Mouse (Mus musculus) embryonic facial prominence, embryonic 10.5 days (tissue): ENCODE measurements around the gene Crcp. TPM values are rescaled to one million over a fixed set of nuclear protein-coding genes. Genes with fewer than 3 reads are reported as not detected.

Source experiments
- DNase-seq: peaks from one replicate; pipeline ENCODE4 v3.0.0-alpha.2; 2017; ENCODE audit warnings: low spot score
- H3K27ac ChIP-seq: fragments of 300-500 bp; sonication (generic); replicated peaks from 2 replicates; pipeline ENCODE4 v1.5.1; 2016; ENCODE audit warnings: mild to moderate bottlenecking
- H3K27me3 ChIP-seq: fragments of 300-500 bp; sonication (generic); replicated peaks from 2 replicates; pipeline ENCODE4 v1.6.1; 2016; ENCODE audit warnings: low read depth, mild to moderate bottlenecking; ENCODE audit not compliant: poor library complexity, severe bottlenecking
- H3K36me3 ChIP-seq: fragments of 300-500 bp; sonication (generic); replicated peaks from 2 replicates; pipeline ENCODE4 v1.6.1; 2016; ENCODE audit warnings: mild to moderate bottlenecking, moderate library complexity
- H3K4me1 ChIP-seq: fragments of 300-500 bp; sonication (generic); 2 replicates; pipeline ENCODE4 v1.6.1; 2016
- H3K4me3 ChIP-seq: fragments of 300-500 bp; sonication (generic); 2 replicates; pipeline ENCODE4 v1.5.1; 2016; ENCODE audit warnings: mild to moderate bottlenecking, moderate library complexity
- H3K9me3 ChIP-seq: fragments of 300-500 bp; sonication (generic); 2 replicates; pipeline ENCODE4 v1.6.1; 2016; ENCODE audit warnings: mild to moderate bottlenecking
- WGBS: fragments of 180-500 bp; shearing (Covaris S2); methylation state at CpG from one replicate; pipeline ENCODE4 v1.1.7; 2016; 5-methylcytosine and 5-hydroxymethylcytosine counted together
- polyA plus RNA-seq: library from polyadenylated mRNA; unstranded; fragments of >200 nt; fragmentation: Nextera tagmentation; extraction: Ambion mirVana; gene quantifications from 2 replicates; pipeline ENCODE4 v1.2.1, GENCODE M21; 2016

Gene Crcp
- polyA plus RNA-seq, 1 experiment from 2014 or later, result 53.3 TPM

DNA sequence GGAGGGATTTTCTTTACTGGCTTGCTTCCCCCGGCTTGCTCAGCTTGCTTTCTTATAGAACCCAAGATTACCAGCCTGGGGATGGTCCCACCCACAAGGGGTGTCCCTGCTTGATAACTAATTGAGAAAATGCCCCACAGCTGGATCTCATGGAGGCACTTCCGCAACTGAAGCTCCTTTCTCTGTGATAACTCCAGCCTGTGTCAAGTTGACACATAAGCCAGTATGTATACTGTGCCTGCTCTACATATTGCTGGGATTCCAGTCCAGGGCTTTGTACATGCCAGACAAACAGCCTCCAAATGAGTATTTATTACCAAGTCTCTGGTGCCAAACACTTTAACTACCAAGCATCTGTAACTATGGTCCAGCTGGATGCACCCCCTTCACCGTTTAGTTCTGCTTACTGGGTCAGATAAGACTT lies 38.8 kb downstream of the Crcp start:
- no peak for DNase-seq
- Histone ChIP-seq H3K36me3 (no peaks in the 10 kb centered on the region), H3K27ac (no peak overlapping the region), H3K4me3 (no peak overlapping the region), H3K9me3 (no peaks in the 10 kb centered on the region; the same call in 1 of the 2 replicates), H3K27me3 (no peaks in the 10 kb centered on the region), H3K4me1 (no peaks in the 10 kb centered on the region)
- WGBS, result 75% methylated on average over 3 of the region's 3 CpGs

DNA sequence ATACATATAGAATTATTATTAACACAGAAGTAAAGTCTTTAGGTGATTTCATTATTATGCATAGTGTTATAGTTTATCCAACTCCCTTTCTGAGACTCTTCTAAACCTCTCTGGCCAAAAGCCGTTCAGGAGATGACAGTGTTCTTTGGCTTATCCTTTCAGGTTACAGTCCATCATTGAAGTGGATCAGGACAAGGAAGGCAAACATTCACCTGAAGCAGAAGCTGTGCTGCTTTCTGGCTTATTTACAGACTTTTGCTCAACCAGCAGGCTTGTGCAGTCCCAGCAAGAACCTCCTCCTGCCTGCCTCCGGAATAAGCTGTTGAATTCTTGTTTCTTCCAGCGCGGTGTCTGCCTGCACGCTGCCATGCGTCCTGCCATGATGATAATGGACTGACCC lies 43.9 kb downstream of the Crcp start, which contains the start of gene Tpst1:
TSS of gene Tpst1 (plus strand) at position 301 of the 400 bp plus-strand sequence.
- no peak for DNase-seq
- Histone ChIP-seq H3K4me3 (no peak within 1 kb of the TSS), H3K27me3 (peaks cover 12% of the 10 kb centered on the region), H3K4me1 (0 out of 2 replicates have a peak, but pooled peaks cover 3% of the 10 kb centered on the region), H3K9me3 (no peaks in the 10 kb centered on the region; the same call in 1 of the 2 replicates), H3K36me3 (no peaks in the 10 kb centered on the region), H3K27ac (no peak within 1 kb of the TSS)
- WGBS, result 95% methylated on average over 6 of the region's 6 CpGs

DNA sequence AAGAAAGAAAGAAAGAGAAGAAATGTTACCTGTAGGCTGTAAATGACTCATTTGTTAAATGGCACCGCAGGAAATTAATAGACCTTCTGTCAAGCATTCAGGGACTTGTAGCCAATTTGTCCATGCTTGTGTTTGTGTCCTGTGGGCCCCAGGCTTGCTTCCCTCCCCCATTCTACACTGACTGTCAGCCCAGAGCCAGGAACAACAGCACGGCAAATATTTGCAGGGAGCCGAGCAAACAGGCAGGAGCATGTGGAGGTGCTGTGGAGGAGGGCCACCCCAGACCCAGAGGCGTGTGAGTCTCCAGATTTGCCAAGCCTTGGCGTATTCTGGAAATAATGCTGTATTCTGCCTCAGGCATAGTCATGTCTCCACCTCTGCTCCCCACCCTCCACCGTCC lies 45.4 kb downstream of the Crcp start:
- no peak overlapping the region for H3K4me3 ChIP-seq
- H3K27ac ChIP-seq, result no peak overlapping the region
- H3K36me3 ChIP-seq, result no peaks in the 10 kb centered on the region
- peaks cover 11% of the 10 kb centered on the region for H3K4me1 ChIP-seq
- peaks cover 19% of the 10 kb centered on the region for H3K27me3 ChIP-seq
- no peak for DNase-seq
- H3K9me3 ChIP-seq, result no peaks in the 10 kb centered on the region
- WGBS, result 76% methylated on average over 6 of the region's 6 CpGs

DNA sequence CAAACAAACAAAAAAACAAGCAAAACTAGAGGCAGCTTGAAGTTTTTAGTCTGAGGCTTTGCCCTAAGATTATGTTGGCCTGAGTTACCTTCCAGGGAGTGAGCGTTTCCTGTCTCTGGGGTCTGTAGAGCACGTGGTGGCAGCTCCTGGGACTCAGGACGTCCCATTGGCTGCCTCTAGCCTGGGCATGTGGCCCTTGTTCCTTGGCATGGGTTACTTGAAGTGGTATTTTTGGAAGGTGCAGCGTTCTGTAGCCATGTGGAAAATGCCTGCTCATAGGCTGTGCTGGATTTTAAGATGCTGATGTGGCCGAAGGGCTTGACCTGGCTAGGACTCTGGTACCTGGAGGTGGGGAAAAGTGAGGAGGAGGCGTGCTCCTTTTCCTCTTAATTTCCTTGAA lies 47.3 kb downstream of the Crcp start:
- Histone ChIP-seq H3K4me3 (no peak overlapping the region), H3K27me3 (peaks cover 19% of the 10 kb centered on the region), H3K9me3 (peaks cover 5% of the 10 kb centered on the region; the same call in 1 of the 2 replicates), H3K36me3 (peaks cover 11% of the 10 kb centered on the region), H3K4me1 (peaks cover 19% of the 10 kb centered on the region), H3K27ac (no peak overlapping the region)
- 62% methylated on average over 6 of the region's 6 CpGs for WGBS
- DNase-seq, result no peak

DNA sequence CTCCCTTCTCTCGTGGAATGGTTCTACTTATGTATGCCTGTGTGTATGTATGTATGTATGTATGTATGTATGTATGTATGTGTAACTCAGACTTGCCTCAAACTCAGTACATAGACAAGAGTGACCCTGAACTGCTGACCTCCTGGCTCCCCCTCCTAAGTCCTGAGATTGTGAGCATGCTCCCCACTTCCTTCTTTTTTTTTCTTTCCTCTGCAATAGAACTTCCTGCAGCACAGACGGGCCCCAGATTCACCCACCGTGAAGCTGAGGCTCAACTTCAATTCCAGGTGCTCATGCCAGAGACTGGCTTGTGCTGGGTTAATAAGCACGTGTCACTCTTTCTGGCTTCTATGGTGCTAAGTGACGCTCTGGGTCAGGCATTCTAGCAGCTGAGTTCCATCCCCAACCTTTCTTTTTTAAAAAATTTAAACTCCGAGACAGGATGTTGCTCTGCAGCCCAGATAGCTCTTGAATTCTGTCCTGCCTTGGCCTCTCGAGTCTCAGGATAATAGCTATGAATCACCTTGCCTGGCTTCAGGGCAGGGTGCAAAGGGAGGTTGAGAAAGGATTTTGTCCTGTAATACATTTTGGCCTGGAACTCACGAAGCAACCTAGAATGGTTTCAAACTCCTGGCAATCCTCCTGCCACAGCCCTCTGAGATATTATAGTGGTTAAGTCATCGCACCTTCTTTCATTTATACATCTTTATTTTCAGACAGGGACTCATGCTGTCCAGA lies 49.2 kb downstream of the Crcp start:
- no peak overlapping the region for H3K27ac ChIP-seq
- DNase-seq, result no peak
- peaks cover 19% of the 10 kb centered on the region for H3K4me1 ChIP-seq
- peaks cover 8% of the 10 kb centered on the region; the same call in 1 of the 2 replicates for H3K9me3 ChIP-seq
- H3K36me3 ChIP-seq, result peaks cover 29% of the 10 kb centered on the region
- H3K27me3 ChIP-seq, result peaks cover 19% of the 10 kb centered on the region
- 0 out of 2 replicates have a peak overlapping the region, but pooled peaks have one; percentile 88 for H3K4me3 ChIP-seq
- 77% methylated on average over 9 of the region's 9 CpGs for WGBS

DNA sequence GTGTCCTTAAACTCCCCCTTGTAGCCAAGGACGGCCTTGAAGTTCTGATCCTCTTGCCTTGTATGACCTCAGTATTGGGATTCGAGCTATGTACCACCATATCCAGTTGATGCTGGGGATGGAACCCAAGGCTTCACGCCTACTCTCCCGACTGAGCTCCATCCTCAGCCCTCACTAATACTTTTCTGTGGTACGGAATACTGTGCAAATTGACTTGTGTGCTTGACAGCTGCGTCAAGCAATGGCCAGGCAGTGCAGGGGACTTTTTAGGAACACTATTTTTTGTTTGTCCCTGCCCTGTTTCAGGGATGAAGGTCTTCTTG lies 49.7 kb downstream of the Crcp start:
- peak overlapping the region; percentile 96 for H3K27ac ChIP-seq
- peak overlapping the region; percentile 88 for H3K4me3 ChIP-seq
- peaks cover 8% of the 10 kb centered on the region; the same call in 1 of the 2 replicates for H3K9me3 ChIP-seq
- peaks cover 19% of the 10 kb centered on the region for H3K27me3 ChIP-seq
- WGBS, result 44% methylated on average over 6 of the region's 6 CpGs
- no peak for DNase-seq
- H3K36me3 ChIP-seq, result peaks cover 34% of the 10 kb centered on the region
- peaks cover 19% of the 10 kb centered on the region for H3K4me1 ChIP-seq

DNA sequence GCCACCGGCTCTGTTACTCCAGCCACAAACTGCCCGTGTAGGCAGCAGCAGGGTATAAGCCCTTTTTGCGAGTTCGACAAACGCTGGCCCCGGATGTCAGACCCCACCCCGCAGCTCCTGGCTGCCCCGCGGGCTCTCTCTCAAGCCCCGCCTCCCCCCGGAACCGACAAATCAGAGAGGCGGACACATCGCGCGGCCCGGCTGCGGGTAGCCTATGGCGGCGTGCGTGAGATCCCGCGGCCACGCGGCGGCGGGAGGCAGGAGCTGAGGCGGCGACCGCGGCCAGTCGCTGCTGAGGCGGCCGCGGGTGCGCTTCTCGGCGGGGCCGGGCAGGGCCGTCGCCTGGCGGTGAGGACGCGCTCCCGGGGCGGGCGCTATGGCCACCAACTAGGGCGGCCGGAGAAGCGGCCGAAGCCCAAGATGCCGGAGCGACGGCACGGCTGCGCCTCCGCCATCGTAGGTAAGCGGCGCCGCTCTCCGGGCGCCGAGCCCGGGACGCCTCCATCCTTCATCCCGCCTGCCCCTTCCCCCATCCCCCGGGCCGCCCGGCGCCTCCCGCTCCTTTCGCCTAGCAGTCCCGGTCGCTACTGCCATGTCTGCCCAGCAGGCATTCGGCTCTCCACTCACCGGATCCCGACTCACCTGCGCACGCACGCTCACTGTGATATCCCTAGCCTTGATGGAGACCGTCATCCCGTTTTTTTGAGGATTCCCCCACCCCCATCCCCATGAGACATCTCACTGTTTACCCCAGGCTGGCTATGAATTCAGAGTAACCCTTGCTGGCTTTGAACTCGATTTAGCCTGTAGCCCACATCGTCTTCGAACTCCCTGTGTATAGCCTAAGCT lies 50.3 kb downstream of the Crcp start:
- H3K27ac ChIP-seq, result peak overlapping the region; percentile 96
- H3K27me3 ChIP-seq, result peaks cover 19% of the 10 kb centered on the region
- H3K4me3 ChIP-seq, result peak overlapping the region; percentile 88
- under 1% methylated on average over 86 of the region's 86 CpGs for WGBS
- H3K4me1 ChIP-seq, result peaks cover 19% of the 10 kb centered on the region
- H3K36me3 ChIP-seq, result peaks cover 40% of the 10 kb centered on the region
- DNase-seq, result peak; percentile 97
- peaks cover 8% of the 10 kb centered on the region; the same call in 1 of the 2 replicates for H3K9me3 ChIP-seq

DNA sequence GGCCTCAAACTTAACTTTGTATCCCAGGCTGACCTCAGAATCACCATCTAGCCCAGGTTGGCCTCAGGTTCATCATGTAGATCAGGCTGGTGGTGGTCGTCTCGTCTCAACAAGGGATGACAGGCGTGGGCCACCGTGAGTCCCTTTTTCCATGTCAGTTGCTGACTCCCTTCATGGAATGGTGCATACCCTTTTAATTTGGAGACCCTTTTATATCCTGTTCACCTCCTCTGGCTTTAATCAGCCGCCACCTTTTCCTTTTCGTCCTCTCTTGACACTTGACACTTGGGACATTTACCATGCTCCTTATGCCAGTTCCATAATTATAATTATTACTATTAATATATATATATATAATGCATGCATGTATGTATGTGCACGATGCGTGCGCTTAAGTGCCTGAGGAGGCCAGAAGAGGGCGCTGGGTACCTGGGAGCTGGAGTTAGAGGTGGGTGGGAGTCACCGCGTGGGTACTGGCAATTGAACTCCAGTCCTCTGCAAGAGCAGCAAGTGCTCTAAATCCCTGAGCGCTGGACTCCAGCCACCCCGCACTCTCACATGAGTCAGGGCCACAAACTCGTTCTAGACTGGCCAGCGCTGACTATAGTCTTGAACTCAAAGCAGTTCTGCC lies 51.1 kb downstream of the Crcp start:
- Histone ChIP-seq H3K27me3 (peaks cover 19% of the 10 kb centered on the region), H3K27ac (peak overlapping the region; percentile 96), H3K36me3 (peaks cover 47% of the 10 kb centered on the region), H3K9me3 (peaks cover 8% of the 10 kb centered on the region; the same call in 1 of the 2 replicates), H3K4me3 (peak overlapping the region; percentile 88), H3K4me1 (peaks cover 16% of the 10 kb centered on the region)
- DNase-seq, result peak; percentile 34
- 74% methylated on average over 16 of the region's 16 CpGs for WGBS

DNA sequence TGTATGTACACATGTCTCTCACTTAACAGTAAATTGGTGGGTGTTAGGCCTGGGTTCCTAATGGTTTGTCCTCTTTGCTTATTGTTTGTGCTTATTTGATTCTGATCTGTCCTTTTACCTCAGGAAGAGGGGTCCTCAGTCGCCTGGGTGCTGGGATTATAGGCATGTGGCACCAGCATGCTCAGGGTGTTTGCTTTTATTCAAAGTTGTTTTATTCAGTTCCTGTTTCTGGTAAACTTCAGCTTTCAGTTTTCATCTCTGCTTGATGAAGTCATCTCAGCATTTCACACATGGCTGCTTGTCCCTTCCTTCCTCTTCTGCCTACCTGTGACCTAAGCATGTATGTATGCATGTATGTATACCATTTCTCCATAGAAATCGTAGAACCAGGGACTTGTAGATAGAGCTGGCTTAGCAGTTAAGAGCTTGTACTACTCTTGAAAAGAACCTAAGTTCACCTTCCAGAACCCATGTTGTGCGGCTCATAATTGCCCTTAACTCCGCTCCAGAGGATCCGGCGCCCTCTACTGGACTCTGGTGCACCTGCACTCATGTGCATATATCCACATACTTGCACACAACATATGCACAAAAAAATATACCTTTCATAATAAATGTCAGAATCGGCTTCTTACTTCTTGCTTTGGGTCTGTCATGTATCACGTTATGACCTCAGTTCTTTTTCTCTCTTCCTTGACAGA lies 52.2 kb downstream of the Crcp start:
- Histone ChIP-seq H3K36me3 (peaks cover 58% of the 10 kb centered on the region), H3K4me1 (peaks cover 16% of the 10 kb centered on the region), H3K27me3 (peaks cover 19% of the 10 kb centered on the region), H3K4me3 (no peak overlapping the region), H3K27ac (no peak overlapping the region), H3K9me3 (peaks cover 8% of the 10 kb centered on the region; the same call in 1 of the 2 replicates)
- DNase-seq, result no peak
- WGBS, result 95% methylated on average over 8 of the region's 8 CpGs

DNA sequence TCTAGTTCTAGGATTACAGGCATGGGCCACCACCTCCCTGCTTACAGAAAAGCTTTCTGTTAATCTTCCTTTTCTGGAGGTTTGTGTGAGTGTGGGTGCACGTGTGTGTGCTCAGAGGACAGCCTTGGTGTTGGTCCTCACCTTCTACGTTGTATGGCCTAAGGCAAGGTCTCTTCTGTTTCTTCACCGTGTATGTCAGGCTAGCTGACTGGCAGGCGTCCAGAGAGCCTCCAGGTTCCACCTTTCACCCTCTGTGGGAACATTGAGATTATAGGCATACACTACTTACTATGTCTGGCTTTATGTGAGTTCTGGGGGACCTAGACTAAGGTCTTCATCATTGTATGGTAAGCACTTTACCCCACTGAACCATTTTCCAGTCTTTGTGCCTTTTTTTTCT lies 53.3 kb downstream of the Crcp start:
- WGBS, result 88% methylated on average over 4 of the region's 4 CpGs
- no peak for DNase-seq
- no peak overlapping the region for H3K4me3 ChIP-seq
- H3K27me3 ChIP-seq, result peaks cover 13% of the 10 kb centered on the region
- peaks cover 16% of the 10 kb centered on the region for H3K4me1 ChIP-seq
- H3K9me3 ChIP-seq, result peaks cover 8% of the 10 kb centered on the region; the same call in 1 of the 2 replicates
- peaks cover 64% of the 10 kb centered on the region for H3K36me3 ChIP-seq
- H3K27ac ChIP-seq, result no peak overlapping the region

DNA sequence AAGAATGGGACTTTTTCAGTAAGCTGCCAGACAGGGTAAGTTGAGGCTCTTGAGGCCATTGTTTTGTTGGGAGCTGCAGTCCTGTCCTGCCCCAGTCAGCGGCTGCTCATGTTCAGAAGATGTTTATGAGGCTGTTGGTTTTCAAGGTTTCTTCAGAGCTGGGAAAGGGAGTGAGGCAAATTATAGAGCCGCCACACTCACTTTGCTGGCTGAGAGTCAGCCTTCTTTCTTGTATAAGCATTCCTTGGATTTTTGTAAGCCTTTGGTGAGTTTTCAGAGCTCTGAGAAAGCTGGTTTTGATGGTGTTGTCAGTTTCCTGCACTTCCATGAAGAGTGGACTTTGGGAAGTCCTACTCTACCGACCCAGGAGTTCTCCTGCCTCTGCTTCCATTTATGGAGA lies 55.2 kb downstream of the Crcp start:
- H3K4me3 ChIP-seq, result no peak overlapping the region
- 93% methylated on average over 3 of the region's 3 CpGs for WGBS
- H3K9me3 ChIP-seq, result peaks cover 8% of the 10 kb centered on the region; the same call in 1 of the 2 replicates
- H3K27ac ChIP-seq, result no peak overlapping the region
- peaks cover 69% of the 10 kb centered on the region for H3K36me3 ChIP-seq
- no peak for DNase-seq
- no peaks in the 10 kb centered on the region for H3K27me3 ChIP-seq
- peaks cover 9% of the 10 kb centered on the region; the same call in 1 of the 2 replicates for H3K4me1 ChIP-seq

DNA sequence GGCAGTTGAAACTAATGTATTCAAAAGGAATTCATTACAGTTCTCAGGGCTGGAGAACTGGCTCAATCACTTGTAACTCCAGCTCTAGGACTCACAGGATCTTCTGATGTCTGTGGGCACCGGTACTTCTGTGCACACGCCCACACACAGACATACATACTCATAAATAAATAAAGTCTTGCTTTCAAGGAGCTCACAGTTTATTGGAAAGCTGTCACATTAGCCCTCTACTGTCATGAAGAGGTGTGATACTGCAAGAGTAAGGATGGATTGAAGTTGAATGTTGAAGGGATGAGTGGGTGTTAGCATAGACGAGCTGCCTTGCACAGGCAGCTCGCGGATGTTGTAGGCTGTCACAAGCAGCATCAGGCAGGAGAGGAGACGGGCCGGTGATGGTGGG lies 58.9 kb downstream of the Crcp start:
- Histone ChIP-seq H3K36me3 (peaks cover 72% of the 10 kb centered on the region), H3K9me3 (no peaks in the 10 kb centered on the region), H3K4me3 (no peak overlapping the region), H3K4me1 (0 out of 2 replicates have a peak, but pooled peaks cover 3% of the 10 kb centered on the region), H3K27ac (no peak overlapping the region), H3K27me3 (no peaks in the 10 kb centered on the region)
- WGBS, result 94% methylated on average over 7 of the region's 7 CpGs
- DNase-seq, result no peak
